Mouse (Mus musculus) heart, postnatal 0 days (tissue): ENCODE measurements around the gene Pitpnm3. TPM values are rescaled to one million over a fixed set of nuclear protein-coding genes. Genes with fewer than 3 reads are reported as not detected.

Experiments used
- ATAC-seq: fragments of 200-750 bp; cut with Nextera tagmentation; 2 replicates; pipeline ENCODE4 v1.8.0; 2017; ENCODE audit warnings: low read depth, moderate number of reproducible peaks, moderate library complexity; ENCODE audit not compliant: insufficient read depth
- DNase-seq: peaks from one replicate; pipeline ENCODE4 v3.0.0-alpha.2; 2016; ENCODE audit warnings: low spot score
- H3K27ac ChIP-seq: fragments of 300-500 bp; sonication (generic); 2 replicates; pipeline ENCODE4 v1.5.1; 2014; ENCODE audit warnings: low read depth, mild to moderate bottlenecking
- H3K27me3 ChIP-seq: fragments of 300-500 bp; sonication (generic); 2 replicates; pipeline ENCODE4 v1.6.1; 2014; ENCODE audit warnings: low read length, mixed read lengths; ENCODE audit not compliant: control insufficient read depth, insufficient read depth
- H3K36me3 ChIP-seq: fragments of 300-500 bp; sonication (generic); replicated peaks from 2 replicates; pipeline ENCODE4 v1.6.1; 2014; ENCODE audit warnings: low read length, mixed read lengths; ENCODE audit not compliant: control insufficient read depth, insufficient read depth
- H3K4me1 ChIP-seq: fragments of 300-500 bp; sonication (generic); 2 replicates; pipeline ENCODE4 v1.6.1; 2014; ENCODE audit warnings: antibody characterized with exemption; ENCODE audit not compliant: control insufficient read depth, insufficient read depth
- H3K4me2 ChIP-seq: fragments of 300-500 bp; sonication (generic); 2 replicates; pipeline ENCODE4 v1.6.1; 2014; ENCODE audit warnings: low read depth, mild to moderate bottlenecking, low read length, moderate library complexity
- H3K4me3 ChIP-seq: fragments of 300-500 bp; sonication (generic); 2 replicates; pipeline ENCODE4 v1.5.1; 2014; ENCODE audit warnings: low read depth, low read length
- H3K9ac ChIP-seq: fragments of 300-500 bp; sonication (generic); replicated peaks from 2 replicates; pipeline ENCODE4 v1.6.1; 2014; ENCODE audit warnings: low read depth, low read length, mixed read lengths
- H3K9me3 ChIP-seq: fragments of 300-500 bp; sonication (generic); replicated peaks from 2 replicates; pipeline ENCODE4 v1.6.1; 2016; ENCODE audit warnings: low read length; ENCODE audit not compliant: control insufficient read depth
- CTCF ChIP-seq: IDR thresholded peaks from 2 replicates; pipeline ENCODE4 v1.5.1; 2016; ENCODE audit warnings: antibody characterized with exemption, control low read depth, low read depth
- EP300 ChIP-seq: IDR thresholded peaks from 2 replicates; pipeline ENCODE4 v1.6.1; 2016; ENCODE audit warnings: antibody characterized with exemption, low read depth
- WGBS: fragments of 180-500 bp; shearing (Covaris S2); extraction: QIAGEN DNeasy Blood & Tissue Kit; methylation state at CpG from one replicate; pipeline ENCODE4 v1.1.7; 2014; 5-methylcytosine and 5-hydroxymethylcytosine counted together
- polyA plus RNA-seq: library from polyadenylated mRNA; unstranded; fragments of >200 nt; fragmentation: Nextera tagmentation; extraction: Ambion mirVana; gene quantifications from 2 replicates; pipeline ENCODE4 v1.2.1, GENCODE M21; 2015
- total RNA-seq: library from RNA; depleted of rRNA; stranded (reverse); fragments of >200 nt; gene quantifications from 2 replicates; pipeline ENCODE4 v1.2.3, GENCODE M21; 2014; ENCODE audit warnings: low replicate concordance

The Pitpnm3 gene
- total and polyA plus RNA-seq, 2 experiments from 2014 or later, result 0.38 to 1.0 TPM

- Histone ChIP-seq H3K27me3 (no peaks in the 10 kb centered on the region), H3K4me3 (no peak overlapping the region), H3K4me1 (peaks cover 21% of the 10 kb centered on the region), H3K36me3 (no peaks in the 10 kb centered on the region), H3K9ac (no peak overlapping the region), H3K9me3 (no peaks in the 10 kb centered on the region), H3K27ac (no peak overlapping the region), H3K4me2 (no peak overlapping the region)
- ATAC-seq, result no peak; the same call in 1 of the 2 replicates
- TF ChIP-seq CTCF, result no peak
- no peak for DNase-seq
- 42% methylated on average over 7 of the region's 7 CpGs for WGBS
Measured at GRCm38 (mm10) chr11:72094442-72094841, 41.1 kb downstream of the Pitpnm3 start.

GRCm38 (mm10) chr11:72092390-72092789 lies 43.2 kb downstream of the Pitpnm3 start:
- Histone ChIP-seq H3K4me3 (no peak overlapping the region), H3K27ac (no peak overlapping the region), H3K36me3 (no peaks in the 10 kb centered on the region), H3K4me2 (no peak overlapping the region), H3K4me1 (peaks cover 21% of the 10 kb centered on the region), H3K9ac (no peak overlapping the region), H3K27me3 (no peaks in the 10 kb centered on the region), H3K9me3 (no peaks in the 10 kb centered on the region)
- DNase-seq (no peak), ATAC-seq (no peak)
- TF ChIP-seq EP300 (no peak), CTCF (no peak)
- WGBS, result 56% methylated on average over 8 of the region's 8 CpGs

GRCm38 (mm10) chr11:72086251-72087046 lies 49.1 kb downstream of the Pitpnm3 start:
- ATAC-seq (peak; percentile 72), DNase-seq (peak; percentile 36)
- Histone ChIP-seq H3K4me1 (peaks cover 19% of the 10 kb centered on the region), H3K4me3 (no peak overlapping the region), H3K4me2 (peak overlapping the region; percentile 35; the same call in 1 of the 2 replicates), H3K36me3 (no peaks in the 10 kb centered on the region), H3K9me3 (no peaks in the 10 kb centered on the region), H3K27ac (peak overlapping the region; percentile 77), H3K9ac (no peak overlapping the region; the same call in 1 of the 2 replicates), H3K27me3 (no peaks in the 10 kb centered on the region)
- TF ChIP-seq EP300 (no peak), CTCF (no peak; the same call in 1 of the 2 replicates)
- WGBS, result 17% methylated on average over 11 of the region's 11 CpGs

GRCm38 (mm10) chr11:72084337-72084736 lies 51.2 kb downstream of the Pitpnm3 start:
- Histone ChIP-seq H3K4me2 (no peak overlapping the region), H3K4me3 (no peak overlapping the region), H3K9ac (no peak overlapping the region), H3K27me3 (no peaks in the 10 kb centered on the region), H3K27ac (no peak overlapping the region), H3K4me1 (peaks cover 19% of the 10 kb centered on the region), H3K9me3 (no peaks in the 10 kb centered on the region), H3K36me3 (no peaks in the 10 kb centered on the region)
- ATAC-seq, result no peak
- TF ChIP-seq CTCF (no peak), EP300 (no peak)
- no peak for DNase-seq
- WGBS, result 95% methylated on average over 15 of the region's 15 CpGs

- WGBS, result 97% methylated on average over 4 of the region's 4 CpGs
- Histone ChIP-seq H3K4me2 (no peak overlapping the region), H3K9me3 (no peaks in the 10 kb centered on the region), H3K27ac (no peak overlapping the region), H3K9ac (no peak overlapping the region), H3K4me3 (no peak overlapping the region), H3K27me3 (no peaks in the 10 kb centered on the region), H3K4me1 (peaks cover 19% of the 10 kb centered on the region), H3K36me3 (no peaks in the 10 kb centered on the region)
- DNase-seq, result no peak
- TF ChIP-seq EP300 (no peak), CTCF (no peak)
- no peak for ATAC-seq
Measured at GRCm38 (mm10) chr11:72082601-72083000, 53.0 kb downstream of the Pitpnm3 start.

- Histone ChIP-seq H3K4me1 (peaks cover 3% of the 10 kb centered on the region; the same call in 1 of the 2 replicates), H3K27ac (no peak overlapping the region), H3K27me3 (no peaks in the 10 kb centered on the region), H3K9me3 (no peaks in the 10 kb centered on the region), H3K36me3 (no peaks in the 10 kb centered on the region), H3K9ac (no peak overlapping the region), H3K4me3 (no peak overlapping the region), H3K4me2 (no peak overlapping the region)
- TF ChIP-seq CTCF (no peak), EP300 (no peak)
- no peak for ATAC-seq
- 79% methylated on average over 6 of the region's 6 CpGs for WGBS
- no peak for DNase-seq
Measured at GRCm38 (mm10) chr11:72080461-72080860, 55.1 kb downstream of the Pitpnm3 start.
